Mouse (Mus musculus) Patski (cell line): Measurements from ENCODE around the gene Syt7. TPM values are rescaled to one million over a fixed set of nuclear protein-coding genes. Genes with fewer than 3 reads are reported as not detected.

Experiments
- ATAC-seq: fragments of 100-300 bp; one replicate; pipeline ENCODE4 v1.8.0; 2021
- CTCF ChIA-PET: fragments of 350-600 bp; sonication (Branson Sonifier 250); formaldehyde crosslinking; loops from one replicate; lab custom pipeline; 2022; ENCODE audit warnings: inconsistent platforms; lab: Charles Lee
- POLR2A ChIA-PET: fragments of 350-600 bp; sonication (Branson Sonifier 250); formaldehyde crosslinking; loops from one replicate; lab custom pipeline; 2022; ENCODE audit warnings: antibody characterized with exemption, inconsistent platforms; lab: Charles Lee
- DNase-seq: peaks from one replicate; pipeline ENCODE4 v3.0.0-alpha.2; 2011; ENCODE audit warnings: low read depth, low spot score
- H3K27me3 ChIP-seq: fragments of 371-371 bp; one replicate; pipeline ENCODE4 v1.5.1; 2021
- CTCF ChIP-seq: fragments of 100-300 bp; IDR thresholded peaks from one replicate; pipeline ENCODE4 v1.5.1; 2021
- in situ Hi-C: fragments of 300-500 bp; cut with MboI; formaldehyde crosslinking; loops from 3 replicates; pipeline ENCODE4 v1.11.1; 2018; ENCODE audit warnings: low pct_unique_long_range_greater_than_20kb, mixed read lengths
- polyA plus RNA-seq: library from polyadenylated mRNA; unstranded; gene quantifications from one replicate; pipeline ENCODE4 v1.2.3, GENCODE M21; 2021

Syt7 gene
- polyA plus RNA-seq, 1 experiment from 2014 or later, result 4.1 TPM

DNA sequence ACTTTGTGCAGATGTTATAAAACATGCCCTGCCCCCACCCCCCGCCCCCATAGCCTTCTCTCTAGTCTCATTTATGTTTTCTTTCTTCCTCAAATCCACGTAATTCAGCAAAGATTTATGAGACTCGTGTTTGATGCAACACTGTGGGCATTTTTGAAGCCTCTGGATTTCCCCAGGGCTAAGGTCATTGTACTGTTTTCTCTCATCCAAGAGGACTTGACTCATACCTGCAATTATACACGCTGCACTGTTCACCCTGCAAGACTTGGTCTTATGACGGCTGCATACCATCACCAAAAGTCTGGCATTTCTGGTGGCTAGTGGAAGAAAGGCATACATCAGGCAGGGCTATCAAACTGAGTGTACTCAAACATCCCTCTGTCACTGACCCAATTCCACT is 8.9 kb upstream of the Syt7 start:
- peaks cover 72% of the 10 kb centered on the region for H3K27me3 ChIP-seq
- POLR2A ChIA-PET, result no interaction called here
- no peak for DNase-seq
- TF ChIP-seq CTCF, result no peak
- CTCF ChIA-PET, result interaction anchor here (1.1 to 1.3 kb wide), 2 partner anchors 9 to 12 kb away, joined by 3 read pairs; partner anchors contain the start of gene Syt7
- no peak for ATAC-seq
- in situ Hi-C loops, result no loop called here

DNA sequence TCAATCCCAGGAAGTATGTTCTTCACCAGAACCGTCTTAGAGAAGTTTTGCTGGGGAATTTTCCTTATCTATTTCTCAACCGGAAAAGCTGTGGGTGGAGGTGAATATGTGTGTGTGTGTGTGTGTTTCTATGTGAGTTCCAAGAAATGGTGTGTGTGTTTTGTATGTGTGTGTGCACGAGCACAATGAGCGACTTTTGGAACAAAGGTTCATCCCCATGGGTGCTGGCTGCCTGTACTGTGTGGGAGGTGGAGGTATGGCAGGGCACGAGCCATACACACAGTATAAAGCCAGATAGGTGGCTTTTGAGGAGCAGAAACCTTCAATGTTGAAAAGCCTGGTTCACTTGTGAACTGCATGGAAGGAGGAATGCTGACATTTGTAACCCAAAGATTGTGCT is 1.2 kb upstream of the Syt7 start:
- CTCF ChIA-PET, result no interaction called here
- in situ Hi-C loops, result no loop called here
- POLR2A ChIA-PET, result no interaction called here

DNA sequence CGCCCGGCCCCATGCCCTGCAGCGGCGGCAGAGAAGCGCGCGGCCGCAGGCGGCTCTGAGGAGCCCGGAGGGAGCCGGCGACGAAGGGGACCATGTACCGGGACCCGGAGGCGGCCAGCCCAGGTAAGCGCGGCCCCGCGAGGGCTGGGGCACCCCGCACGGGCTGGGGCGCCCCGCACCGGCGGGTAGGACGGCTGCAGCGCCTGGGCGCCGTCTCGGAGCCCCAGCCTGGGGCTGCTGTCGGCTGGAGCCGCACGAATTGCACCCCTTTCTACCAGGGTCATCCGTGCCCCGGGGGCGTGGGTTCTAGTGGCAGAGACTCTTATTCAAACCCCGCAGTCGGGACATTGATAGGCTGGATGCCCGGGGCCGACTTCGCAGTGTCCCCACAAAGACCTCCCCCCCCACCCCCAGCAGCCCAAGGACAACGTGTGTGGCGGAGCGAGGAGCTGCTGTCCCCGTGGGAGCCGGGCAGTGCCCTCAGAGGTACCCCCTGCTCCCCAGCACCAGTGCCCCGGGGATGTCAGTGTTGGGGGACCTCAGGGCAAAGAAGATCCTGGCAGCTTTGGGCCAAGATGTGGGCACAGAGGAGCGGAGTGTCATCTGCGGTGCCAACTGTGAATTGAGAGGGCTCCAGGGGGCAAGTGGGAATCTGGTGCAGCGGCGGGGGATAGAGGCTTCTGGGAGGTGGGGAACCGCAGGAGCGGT is 655 bp downstream of the Syt7 start:
- peak; percentile 77 for TF ChIP-seq CTCF
- ATAC-seq (peak; percentile 23), DNase-seq (no peak)
- ChIA-PET POLR2A (interaction anchor here (0.7 to 1.6 kb wide), 2 partner anchors 12 to 33 kb away, joined by 3 read pairs; no protein-coding TSS in a partner anchor), CTCF (no interaction called here)
- H3K27me3 ChIP-seq, result peaks cover 64% of the 10 kb centered on the region
- in situ Hi-C loops, result loop anchor here (10.0 kb wide), 1 partner anchor 45 kb away; no protein-coding TSS in a partner anchor

More for the DNA sequence above, 1.2 kb upstream of the Syt7 start:
- no peak for TF ChIP-seq CTCF
- DNase-seq (no peak), ATAC-seq (no peak)
- H3K27me3 ChIP-seq, result peaks cover 76% of the 10 kb centered on the region

DNA sequence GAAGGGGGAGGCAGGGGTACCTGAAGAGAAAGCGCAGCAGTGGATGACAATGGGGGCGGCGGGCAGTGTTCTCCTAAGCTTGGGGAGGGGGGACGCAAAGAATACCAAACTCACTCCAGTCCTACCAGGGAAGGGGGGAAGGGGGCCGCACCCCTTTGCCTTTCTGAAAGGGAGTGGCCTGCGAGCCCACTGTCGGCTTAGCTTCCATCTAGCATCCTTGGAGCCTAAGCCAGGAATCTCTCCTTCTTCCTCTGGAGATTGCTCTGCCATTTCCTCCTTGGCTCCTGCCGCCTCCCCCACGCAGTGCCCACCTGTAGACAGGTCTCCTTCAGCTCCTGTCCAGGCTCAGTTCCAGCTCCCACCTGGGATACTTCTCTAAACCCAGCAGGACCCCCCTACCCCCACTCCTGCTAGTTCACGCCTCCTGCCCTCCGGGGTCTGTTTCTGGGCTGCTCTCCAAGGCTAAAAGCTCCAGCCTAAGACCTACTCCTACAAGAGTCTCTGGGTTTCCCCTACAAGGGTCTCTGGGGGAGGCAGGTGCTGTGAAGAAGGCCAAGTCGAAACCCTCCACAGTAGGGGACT is 1.3 kb downstream of the Syt7 start:
- DNase-seq (no peak), ATAC-seq (no peak)
- no peak for TF ChIP-seq CTCF
- ChIA-PET POLR2A (interaction anchor here (0.7 to 1.6 kb wide), 2 partner anchors 11 to 33 kb away, joined by 3 read pairs; no protein-coding TSS in a partner anchor), CTCF (no interaction called here)
- in situ Hi-C loops, result loop anchor here (10.0 kb wide), 1 partner anchor 45 kb away; no protein-coding TSS in a partner anchor
- peaks cover 60% of the 10 kb centered on the region for H3K27me3 ChIP-seq

DNA sequence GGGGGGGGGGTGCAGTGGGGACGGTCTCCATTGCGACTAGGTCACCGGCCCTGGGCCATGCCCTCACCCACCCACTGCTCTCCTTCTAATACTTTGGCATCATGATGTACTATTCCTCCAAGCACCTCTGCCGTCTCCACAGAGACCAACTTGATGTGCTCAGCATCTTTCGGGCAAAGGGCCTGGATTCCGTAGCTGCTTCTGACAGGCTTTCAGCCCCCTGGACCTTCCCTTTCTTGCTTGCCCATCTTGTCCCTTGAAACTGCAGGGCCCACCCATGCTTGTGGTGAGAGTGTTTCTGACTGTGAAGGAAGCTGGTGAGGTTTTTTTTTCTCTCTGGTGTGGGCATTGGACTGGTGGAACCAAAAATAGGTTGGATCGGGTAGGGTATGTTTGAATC is 2.1 kb downstream of the Syt7 start:
- in situ Hi-C loops, result loop anchor here (10.0 kb wide), 1 partner anchor 46 kb away; no protein-coding TSS in a partner anchor
- peaks cover 60% of the 10 kb centered on the region for H3K27me3 ChIP-seq
- DNase-seq (no peak), ATAC-seq (no peak)
- ChIA-PET POLR2A (interaction anchor here (1.6 kb wide), 1 partner anchor 10 kb away, joined by 3 read pairs; no protein-coding TSS in a partner anchor), CTCF (interaction anchor here (0.9 to 1.3 kb wide), 2 partner anchors 60 to 95 kb away, joined by 3 read pairs; no protein-coding TSS in a partner anchor)
- TF ChIP-seq CTCF, result no peak

DNA sequence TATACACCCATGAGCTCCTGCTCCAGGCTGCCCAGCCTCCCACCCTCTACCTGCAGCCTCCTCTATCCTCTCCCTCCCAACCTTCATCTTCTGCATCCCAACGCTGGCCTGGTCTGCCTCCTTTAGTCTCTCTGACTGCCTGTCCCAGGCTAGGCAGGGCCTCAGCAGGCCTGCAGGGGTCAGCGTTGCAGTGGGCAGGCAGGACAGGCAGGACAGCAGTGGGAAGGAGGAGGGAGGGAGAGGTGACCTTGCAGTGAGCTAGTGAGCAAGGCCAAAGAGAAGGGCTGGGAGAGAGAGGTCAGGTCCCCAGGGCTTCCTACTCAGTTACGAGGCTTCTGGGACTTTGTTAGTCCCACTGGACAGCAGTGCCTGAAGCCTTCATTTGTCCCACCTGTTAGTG is 3.1 kb downstream of the Syt7 start:
- H3K27me3 ChIP-seq, result peaks cover 57% of the 10 kb centered on the region
- in situ Hi-C loops, result loop anchor here (10.0 kb wide), 1 partner anchor 47 kb away; no protein-coding TSS in a partner anchor
- ATAC-seq (no peak), DNase-seq (no peak)
- POLR2A ChIA-PET, result no interaction called here
- peak; percentile 89 for TF ChIP-seq CTCF
- CTCF ChIA-PET, result interaction anchor here (0.9 to 1.3 kb wide), 4 partner anchors 12 to 94 kb away, joined by 3 read pairs; no protein-coding TSS in a partner anchor

- TF ChIP-seq CTCF, result no peak
- ATAC-seq (no peak), DNase-seq (no peak)
- H3K27me3 ChIP-seq, result peaks cover 50% of the 10 kb centered on the region
- ChIA-PET POLR2A (no interaction called here), CTCF (no interaction called here)
- in situ Hi-C loops, result loop anchor here (10.0 kb wide), 1 partner anchor 49 kb away; no protein-coding TSS in a partner anchor
Measured at GRCm38 (mm10) chr19:10393471-10393870, 4.6 kb downstream of the Syt7 start.

DNA sequence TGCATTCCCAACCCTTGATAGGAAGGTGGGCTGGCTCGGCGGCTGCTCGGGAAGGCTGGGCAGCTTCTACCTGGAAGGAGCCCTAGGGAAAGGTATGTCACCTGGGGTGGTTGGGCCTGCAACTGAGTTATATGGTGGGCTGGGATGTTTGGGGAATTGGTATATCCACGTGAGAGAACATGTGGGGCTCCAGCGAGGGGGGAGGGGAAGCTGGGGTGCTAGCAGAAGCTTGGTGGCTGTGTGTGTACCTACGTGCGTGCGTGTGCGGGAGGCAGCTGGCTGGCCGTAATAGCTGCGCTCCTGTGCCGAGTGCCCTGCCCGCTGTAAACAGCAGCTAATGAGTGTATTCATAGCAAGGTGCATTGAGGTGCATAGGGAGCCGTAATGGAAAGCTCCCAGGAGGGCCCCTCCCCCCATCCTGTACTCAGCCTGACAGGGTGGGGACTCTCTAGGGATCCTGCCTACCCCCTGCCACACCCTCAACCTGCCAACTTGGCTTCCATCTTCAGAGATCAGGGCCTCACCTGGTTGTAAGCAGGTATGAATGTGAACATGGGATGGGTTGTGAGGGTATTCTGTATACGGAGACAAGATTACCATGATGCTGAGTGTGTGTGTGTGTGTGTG is 5.1 kb downstream of the Syt7 start:
- DNase-seq (no peak), ATAC-seq (no peak)
- in situ Hi-C loops, result loop anchor here (10.0 kb wide), 1 partner anchor 49 kb away; no protein-coding TSS in a partner anchor
- CTCF ChIA-PET, result no interaction called here
- POLR2A ChIA-PET, result no interaction called here
- TF ChIP-seq CTCF, result no peak
- peaks cover 50% of the 10 kb centered on the region for H3K27me3 ChIP-seq

- peaks cover 49% of the 10 kb centered on the region for H3K27me3 ChIP-seq
- POLR2A ChIA-PET, result no interaction called here
- in situ Hi-C loops, result loop anchor here (10.0 kb wide), 1 partner anchor 50 kb away; no protein-coding TSS in a partner anchor
- DNase-seq (no peak), ATAC-seq (no peak)
- TF ChIP-seq CTCF, result no peak
- CTCF ChIA-PET, result interaction anchor here (0.5 to 1.2 kb wide), 2 partner anchors 17 to 30 kb away, joined by 3 read pairs; no protein-coding TSS in a partner anchor
Measured at GRCm38 (mm10) chr19:10395174-10395573, 6.3 kb downstream of the Syt7 start.

GRCm38 (mm10) chr19:10396962-10397361 is 8.1 kb downstream of the Syt7 start:
- no peak for TF ChIP-seq CTCF
- POLR2A ChIA-PET, result no interaction called here
- CTCF ChIA-PET, result interaction anchor here (1.3 kb wide), 1 partner anchor 56 kb away, joined by 4 read pairs; no protein-coding TSS in a partner anchor
- in situ Hi-C loops, result loop anchor here (10.0 kb wide), 1 partner anchor 52 kb away; no protein-coding TSS in a partner anchor
- DNase-seq, result no peak
- peaks cover 45% of the 10 kb centered on the region for H3K27me3 ChIP-seq
- no peak for ATAC-seq
